Mouse (Mus musculus) embryonic facial prominence, embryonic 12.5 days (tissue): ENCODE measurements around the gene Nkd1. TPM values are rescaled to one million over a fixed set of nuclear protein-coding genes. Genes with fewer than 3 reads are reported as not detected.

Experiments
- ATAC-seq: fragments of 200-750 bp; cut with Nextera tagmentation; 2 replicates; pipeline ENCODE4 v1.8.0; 2017; ENCODE audit not compliant: insufficient number of reproducible peaks, insufficient read depth, low FRiP score, low TSS enrichment
- H3K27ac ChIP-seq: fragments of 300-500 bp; sonication (generic); 2 replicates; pipeline ENCODE4 v1.5.1; 2016; ENCODE audit warnings: mild to moderate bottlenecking
- H3K27me3 ChIP-seq: fragments of 300-500 bp; sonication (generic); 2 replicates; pipeline ENCODE4 v1.6.1; 2016; ENCODE audit warnings: mild to moderate bottlenecking, moderate library complexity
- H3K36me3 ChIP-seq: fragments of 300-500 bp; sonication (generic); 2 replicates; pipeline ENCODE4 v1.6.1; 2016; ENCODE audit warnings: mild to moderate bottlenecking
- H3K4me1 ChIP-seq: fragments of 300-500 bp; sonication (generic); 2 replicates; pipeline ENCODE4 v1.6.1; 2016
- H3K4me2 ChIP-seq: fragments of 300-500 bp; sonication (generic); replicated peaks from 2 replicates; pipeline ENCODE4 v1.6.1; 2016; ENCODE audit warnings: mild to moderate bottlenecking, moderate library complexity
- H3K4me3 ChIP-seq: fragments of 300-500 bp; sonication (generic); 2 replicates; pipeline ENCODE4 v1.5.1; 2016; ENCODE audit warnings: mild to moderate bottlenecking
- H3K9ac ChIP-seq: fragments of 300-500 bp; sonication (generic); 2 replicates; pipeline ENCODE4 v1.6.1; 2016; ENCODE audit warnings: mild to moderate bottlenecking, moderate library complexity
- H3K9me3 ChIP-seq: fragments of 300-500 bp; sonication (generic); 2 replicates; pipeline ENCODE4 v1.6.1; 2016; ENCODE audit warnings: mild to moderate bottlenecking, moderate library complexity
- WGBS: fragments of 180-500 bp; shearing (Covaris S2); methylation state at CpG from one replicate; pipeline ENCODE4 v1.1.7; 2016; 5-methylcytosine and 5-hydroxymethylcytosine counted together
- polyA plus RNA-seq: library from polyadenylated mRNA; unstranded; fragments of >200 nt; fragmentation: Nextera tagmentation; extraction: Ambion mirVana; gene quantifications from 2 replicates; pipeline ENCODE4 v1.2.1, GENCODE M21; 2016

The Nkd1 gene
- polyA plus RNA-seq, 1 experiment from 2014 or later = 89.0 TPM

DNA sequence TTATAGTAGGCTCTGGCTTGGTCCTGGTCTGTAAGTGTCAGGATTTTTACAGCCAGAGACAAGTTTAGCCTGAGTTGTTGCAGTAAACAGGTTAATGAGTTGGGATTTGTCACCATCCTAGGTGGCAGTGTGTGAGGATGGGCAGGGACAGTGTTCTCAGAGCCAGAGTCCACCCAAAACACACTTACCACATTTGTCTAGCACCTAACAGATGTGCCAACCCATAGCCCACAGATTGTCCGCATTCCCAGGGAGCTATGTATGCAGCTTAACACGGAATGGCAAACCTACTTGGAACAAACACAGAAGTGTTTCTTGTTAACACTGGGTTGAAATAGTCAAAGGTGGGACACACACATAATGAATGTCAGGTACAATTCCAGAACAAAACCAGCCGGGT, 47.1 kb downstream of the Nkd1 start:
- WGBS = 76% methylated on average over 3 of the region's 3 CpGs
- H3K4me2 ChIP-seq = no peak overlapping the region
- ATAC-seq = no peak
- no peak overlapping the region for H3K9ac ChIP-seq
- 0 out of 2 replicates have a peak overlapping the region, but pooled peaks have one; percentile 12 for H3K27ac ChIP-seq
- no peaks in the 10 kb centered on the region for H3K9me3 ChIP-seq
- H3K27me3 ChIP-seq = no peaks in the 10 kb centered on the region
- H3K4me3 ChIP-seq = no peak overlapping the region
- H3K36me3 ChIP-seq = peaks cover 5% of the 10 kb centered on the region; the same call in 1 of the 2 replicates
- peaks cover 76% of the 10 kb centered on the region for H3K4me1 ChIP-seq

DNA sequence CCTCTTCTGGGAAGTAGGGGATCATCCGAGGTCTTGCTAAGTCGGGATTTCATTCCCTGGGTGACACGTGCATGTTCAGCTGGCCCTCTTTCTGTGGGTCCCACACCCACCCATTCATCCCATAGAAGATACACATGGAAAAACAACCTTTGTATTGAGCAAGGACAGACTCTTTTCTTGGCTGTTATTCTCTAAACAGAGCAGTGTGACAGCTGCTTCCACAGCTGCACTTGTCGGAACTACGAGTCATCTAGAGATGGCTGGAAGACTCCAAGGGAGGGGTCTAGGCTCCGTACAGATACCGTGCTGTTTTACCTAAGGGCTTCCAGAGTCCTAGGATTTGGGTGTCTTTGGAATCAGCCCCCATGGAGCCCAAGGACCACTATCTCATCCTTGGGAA, 48.2 kb downstream of the Nkd1 start:
- peak overlapping the region; percentile 83; the same call in 1 of the 2 replicates for H3K27ac ChIP-seq
- no peak overlapping the region for H3K9ac ChIP-seq
- H3K9me3 ChIP-seq = no peaks in the 10 kb centered on the region
- H3K27me3 ChIP-seq = no peaks in the 10 kb centered on the region
- peaks cover 11% of the 10 kb centered on the region; the same call in 1 of the 2 replicates for H3K36me3 ChIP-seq
- H3K4me2 ChIP-seq = no peak overlapping the region
- H3K4me1 ChIP-seq = peaks cover 69% of the 10 kb centered on the region
- WGBS = 67% methylated on average over 7 of the region's 7 CpGs
- no peak for ATAC-seq
- H3K4me3 ChIP-seq = no peak overlapping the region

DNA sequence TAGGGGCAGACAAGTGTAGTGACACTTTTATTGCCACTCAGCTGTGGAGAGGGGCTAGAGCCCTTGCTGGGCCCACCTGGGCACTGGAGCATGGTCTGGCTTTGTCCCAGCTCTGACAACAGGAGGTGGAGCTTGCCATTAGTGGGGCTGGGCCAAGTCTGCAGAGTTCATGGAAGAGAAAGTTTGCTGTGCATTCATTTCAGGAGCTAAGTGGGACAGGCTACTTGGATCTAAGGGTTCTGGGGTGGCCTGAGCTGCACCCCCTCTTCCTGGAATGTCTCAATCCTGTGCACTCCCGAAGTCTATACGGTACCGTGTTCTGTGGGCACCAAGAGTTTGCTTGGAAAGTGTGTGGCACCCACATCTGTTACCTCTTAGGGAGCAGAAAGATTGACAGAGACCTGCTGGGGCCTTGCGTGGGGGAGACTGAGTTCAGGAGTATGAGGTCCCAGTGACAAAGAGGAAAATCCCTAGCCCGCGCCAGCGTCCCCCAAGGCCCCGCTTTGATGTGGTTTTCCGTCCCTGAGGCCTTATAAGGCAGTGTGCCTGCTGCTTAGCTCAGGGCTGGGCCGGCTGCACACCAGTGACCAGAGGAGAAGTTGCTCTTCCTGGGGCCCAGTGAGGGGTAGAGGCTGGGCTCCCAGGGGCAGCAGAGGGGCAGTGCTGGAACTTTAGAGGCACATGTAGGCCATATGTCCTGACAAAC, 49.3 kb downstream of the Nkd1 start:
- ATAC-seq = 0 out of 2 replicates have a peak, but pooled peaks have one; percentile 65
- H3K9ac ChIP-seq = no peak overlapping the region

DNA sequence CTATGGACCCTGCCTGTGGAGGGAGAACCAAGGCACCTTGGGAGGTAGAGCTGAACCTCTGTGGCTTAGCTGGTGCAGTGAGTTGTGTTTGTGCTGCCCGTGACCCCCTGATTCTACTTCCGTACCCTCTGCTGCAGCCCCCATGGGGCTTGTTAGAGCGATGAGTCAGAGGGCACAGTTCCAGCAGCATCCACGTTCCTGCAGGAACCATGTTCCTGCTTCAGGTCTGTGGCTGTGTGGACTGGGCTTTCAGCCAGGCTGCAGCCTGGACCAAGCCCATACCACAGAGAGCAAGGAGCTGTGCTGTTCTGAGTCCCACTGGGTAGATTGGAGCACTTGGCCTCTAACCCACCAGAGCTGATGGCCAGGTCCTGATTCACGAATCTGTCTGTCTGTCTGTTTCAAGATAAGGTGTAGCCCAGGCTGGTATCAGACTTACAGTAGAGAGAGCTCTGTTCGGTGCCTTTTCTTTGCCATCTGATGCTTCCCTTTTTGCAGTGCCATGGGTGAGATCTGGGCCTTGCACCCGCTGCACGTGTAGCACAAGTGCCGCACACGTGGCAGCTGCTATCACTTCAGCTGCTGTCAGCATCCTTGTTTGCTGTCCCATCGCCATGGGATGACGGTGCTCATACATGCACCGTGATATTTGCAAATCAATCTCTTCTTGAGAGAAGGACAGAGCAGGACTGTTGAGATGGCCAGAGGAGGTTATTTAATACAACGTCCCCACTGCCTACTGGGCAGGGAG, 50.5 kb downstream of the Nkd1 start:
- WGBS = 76% methylated on average over 14 of the region's 14 CpGs
- Histone ChIP-seq H3K27ac (peak overlapping the region; percentile 83), H3K9ac (no peak overlapping the region), H3K9me3 (no peaks in the 10 kb centered on the region), H3K36me3 (peaks cover 16% of the 10 kb centered on the region; the same call in 1 of the 2 replicates), H3K27me3 (no peaks in the 10 kb centered on the region), H3K4me3 (no peak overlapping the region), H3K4me2 (0 out of 2 replicates have a peak overlapping the region, but pooled peaks have one; percentile 1), H3K4me1 (peaks cover 60% of the 10 kb centered on the region)
- ATAC-seq = no peak

More for the DNA sequence above, 49.3 kb downstream of the Nkd1 start:
- H3K4me2 ChIP-seq = 0 out of 2 replicates have a peak overlapping the region, but pooled peaks have one; percentile 1
- no peak overlapping the region for H3K4me3 ChIP-seq
- H3K36me3 ChIP-seq = peaks cover 18% of the 10 kb centered on the region
- H3K9me3 ChIP-seq = no peaks in the 10 kb centered on the region
- no peaks in the 10 kb centered on the region for H3K27me3 ChIP-seq
- peak overlapping the region; percentile 83 for H3K27ac ChIP-seq
- H3K4me1 ChIP-seq = peaks cover 65% of the 10 kb centered on the region
- 7% methylated on average over 10 of the region's 10 CpGs for WGBS

DNA sequence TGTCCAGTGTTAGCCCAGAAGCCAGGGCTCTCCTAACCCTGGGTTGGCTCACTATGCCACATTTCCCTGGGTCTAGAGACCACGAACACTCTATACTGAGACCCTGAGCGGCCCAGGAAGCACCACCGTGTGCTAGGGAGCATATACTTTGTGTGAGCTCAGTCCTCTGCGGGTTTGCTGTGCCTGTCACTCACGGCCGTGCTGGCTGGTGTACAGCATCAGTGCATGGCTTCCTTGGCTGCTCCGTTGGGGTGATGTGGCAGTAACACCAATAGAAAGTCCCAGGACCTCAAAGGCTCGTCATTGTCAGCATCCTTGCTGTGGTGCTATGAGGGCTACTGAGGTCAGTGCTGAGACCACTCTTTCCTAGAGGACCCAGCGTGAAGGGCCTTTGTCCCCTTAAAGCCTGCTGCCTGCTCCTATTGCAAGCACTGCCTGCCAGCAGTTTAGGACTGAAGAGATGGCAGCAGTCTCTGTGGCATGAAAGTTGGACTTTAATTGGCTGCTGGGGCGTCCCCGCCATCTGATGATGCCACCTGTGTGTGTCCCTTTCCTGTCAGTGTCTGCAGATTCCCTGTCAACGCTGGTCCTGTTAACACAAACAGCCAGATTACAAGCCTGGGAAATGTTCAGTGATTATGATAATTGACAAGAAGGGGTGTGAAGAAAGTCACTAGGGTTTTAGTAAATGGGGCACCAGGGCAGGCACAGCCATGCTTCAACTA, 51.2 kb downstream of the Nkd1 start:
- no peak overlapping the region for H3K27ac ChIP-seq
- no peak overlapping the region for H3K9ac ChIP-seq
- H3K27me3 ChIP-seq = no peaks in the 10 kb centered on the region

DNA sequence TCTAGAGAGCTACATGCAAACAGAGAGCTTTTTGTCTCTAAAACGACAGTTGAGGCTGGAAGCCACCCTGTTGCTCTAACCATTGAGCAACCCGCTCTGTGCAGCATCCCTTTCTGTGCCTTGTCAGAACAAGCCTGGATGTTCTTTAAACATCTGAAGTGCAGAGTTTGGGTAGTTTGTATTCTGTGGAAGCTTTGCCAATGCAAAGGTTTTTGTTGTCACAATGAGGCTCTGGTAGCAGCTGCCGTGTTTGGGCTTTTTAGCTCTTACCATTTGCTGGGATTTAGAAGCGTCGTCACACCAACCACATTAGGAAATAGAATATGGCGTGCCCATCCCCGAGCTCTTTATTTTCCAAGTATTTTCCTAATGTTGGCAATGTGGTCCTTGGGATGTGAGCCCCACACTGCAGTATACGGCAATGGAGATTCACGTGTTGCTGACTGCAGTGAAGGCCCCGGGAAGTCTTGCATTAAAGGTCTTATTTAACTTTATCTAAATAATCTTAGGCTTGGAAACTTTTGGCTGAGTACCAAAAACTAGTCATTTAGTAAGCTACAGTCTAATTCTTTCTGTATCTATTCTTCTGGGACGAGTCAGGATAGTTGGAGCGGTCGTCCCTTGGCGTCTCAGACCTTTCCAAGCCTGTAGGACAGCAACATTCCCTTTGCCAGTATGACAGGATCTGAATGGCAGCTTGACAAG, 51.9 kb downstream of the Nkd1 start:
- Histone ChIP-seq H3K9ac (no peak overlapping the region), H3K4me3 (no peak overlapping the region), H3K36me3 (peaks cover 16% of the 10 kb centered on the region; the same call in 1 of the 2 replicates), H3K4me1 (peaks cover 50% of the 10 kb centered on the region), H3K4me2 (no peak overlapping the region), H3K27me3 (no peaks in the 10 kb centered on the region), H3K27ac (no peak overlapping the region), H3K9me3 (no peaks in the 10 kb centered on the region)
- 82% methylated on average over 14 of the region's 14 CpGs for WGBS
- no peak for ATAC-seq

More for the DNA sequence above, 51.2 kb downstream of the Nkd1 start:
- 86% methylated on average over 12 of the region's 12 CpGs for WGBS
- peaks cover 16% of the 10 kb centered on the region; the same call in 1 of the 2 replicates for H3K36me3 ChIP-seq
- H3K9me3 ChIP-seq = no peaks in the 10 kb centered on the region
- no peak overlapping the region for H3K4me3 ChIP-seq
- no peak for ATAC-seq
- H3K4me2 ChIP-seq = no peak overlapping the region
- H3K4me1 ChIP-seq = peaks cover 57% of the 10 kb centered on the region

DNA sequence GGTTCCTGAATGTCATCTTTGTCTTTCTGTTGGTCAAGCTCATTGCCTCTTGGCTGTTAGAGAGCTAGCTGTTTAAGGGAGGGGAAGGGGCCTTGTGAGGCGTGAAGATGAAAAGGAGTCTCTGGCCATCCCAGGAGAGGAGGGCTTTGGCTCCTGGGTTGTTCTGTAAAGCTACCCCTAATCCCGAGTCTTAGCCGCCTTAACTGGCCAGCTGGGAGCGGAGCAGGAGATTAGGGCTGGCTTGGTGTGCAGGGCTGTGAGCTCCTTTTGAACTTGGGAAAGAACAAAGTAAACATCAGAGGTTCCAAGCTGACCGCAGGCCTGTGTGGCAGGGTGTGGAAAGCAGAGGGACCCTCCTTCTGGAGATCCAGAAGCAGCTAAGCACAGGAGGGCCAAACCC, 53.8 kb downstream of the Nkd1 start:
- H3K4me2 ChIP-seq = no peak overlapping the region
- no peak; the same call in 1 of the 2 replicates for ATAC-seq
- H3K4me3 ChIP-seq = no peak overlapping the region
- no peak overlapping the region for H3K9ac ChIP-seq
- no peak overlapping the region for H3K27ac ChIP-seq
- peaks cover 23% of the 10 kb centered on the region; the same call in 1 of the 2 replicates for H3K36me3 ChIP-seq
- WGBS = 82% methylated on average over 5 of the region's 5 CpGs
- H3K9me3 ChIP-seq = no peaks in the 10 kb centered on the region
- H3K4me1 ChIP-seq = peaks cover 40% of the 10 kb centered on the region
- no peaks in the 10 kb centered on the region for H3K27me3 ChIP-seq

DNA sequence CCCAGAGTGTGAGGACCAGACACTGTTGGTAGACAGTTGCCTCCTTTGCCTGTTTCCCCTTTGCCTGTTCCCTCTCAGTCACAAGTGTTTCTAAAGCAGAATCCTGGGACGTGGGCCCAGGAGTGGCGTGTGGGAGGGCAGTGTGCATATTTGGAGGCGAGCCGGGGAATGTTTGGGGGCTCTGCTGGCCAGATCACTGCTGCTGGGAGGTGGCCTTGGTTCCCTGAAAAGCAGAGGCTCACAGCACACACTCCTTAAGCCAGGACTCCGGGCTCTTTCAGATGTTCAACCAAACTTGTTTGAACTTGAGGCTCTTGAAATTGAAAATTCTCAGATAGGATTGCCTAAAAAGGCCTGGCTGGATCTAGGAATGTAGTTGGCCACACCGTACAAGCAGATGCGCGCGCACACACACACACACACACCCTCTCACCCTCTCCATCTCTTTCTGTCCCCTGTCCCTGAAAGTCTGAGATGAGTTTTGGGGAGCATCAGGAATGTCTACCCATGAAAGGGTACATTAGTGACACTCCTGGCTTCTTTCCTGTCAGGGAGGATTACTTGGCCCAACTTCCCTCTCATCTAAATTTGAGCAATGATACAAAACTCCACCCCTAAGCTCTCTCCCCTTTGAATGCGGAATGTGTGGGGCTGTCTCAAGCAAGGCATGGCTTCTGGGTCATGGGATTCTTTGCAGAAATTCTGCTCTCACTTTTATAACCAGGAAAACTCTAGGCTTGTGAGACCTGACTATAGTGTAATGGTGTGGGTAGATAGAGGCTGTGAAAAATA, 55.4 kb downstream of the Nkd1 start:
- WGBS = 80% methylated on average over 10 of the region's 10 CpGs
- H3K4me2 ChIP-seq = no peak overlapping the region
- no peaks in the 10 kb centered on the region for H3K9me3 ChIP-seq
- H3K4me3 ChIP-seq = no peak overlapping the region
- peaks cover 27% of the 10 kb centered on the region; the same call in 1 of the 2 replicates for H3K36me3 ChIP-seq
- no peak overlapping the region for H3K9ac ChIP-seq
- H3K27me3 ChIP-seq = no peaks in the 10 kb centered on the region
- H3K27ac ChIP-seq = no peak overlapping the region; the same call in 1 of the 2 replicates
- ATAC-seq = no peak
- peaks cover 26% of the 10 kb centered on the region; the same call in 1 of the 2 replicates for H3K4me1 ChIP-seq

DNA sequence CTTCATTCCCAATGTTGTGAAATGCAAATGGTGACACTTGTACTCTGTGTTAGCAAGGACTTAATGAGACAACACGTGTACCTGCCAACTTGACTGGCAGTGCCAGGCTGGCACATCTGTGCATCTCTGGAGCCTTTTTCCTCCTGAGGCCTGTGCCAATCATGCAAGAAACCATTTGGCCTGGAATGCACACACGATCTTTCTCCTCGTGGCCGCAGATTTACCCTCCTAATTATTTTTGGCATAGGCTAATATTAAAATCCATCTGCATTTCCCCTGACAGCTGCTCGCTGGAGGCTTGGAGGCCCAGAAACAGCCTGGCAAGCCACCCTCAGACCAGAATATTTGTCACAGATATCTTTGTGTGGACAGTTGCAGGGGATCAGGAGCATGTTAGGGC, 56.5 kb downstream of the Nkd1 start:
- Histone ChIP-seq H3K4me2 (no peak overlapping the region), H3K36me3 (peaks cover 29% of the 10 kb centered on the region; the same call in 1 of the 2 replicates), H3K4me1 (0 out of 2 replicates have a peak, but pooled peaks cover 18% of the 10 kb centered on the region), H3K27ac (no peak overlapping the region), H3K27me3 (no peaks in the 10 kb centered on the region), H3K9me3 (no peaks in the 10 kb centered on the region), H3K9ac (no peak overlapping the region), H3K4me3 (no peak overlapping the region)
- ATAC-seq = no peak
- WGBS = 78% methylated on average over 5 of the region's 5 CpGs

DNA sequence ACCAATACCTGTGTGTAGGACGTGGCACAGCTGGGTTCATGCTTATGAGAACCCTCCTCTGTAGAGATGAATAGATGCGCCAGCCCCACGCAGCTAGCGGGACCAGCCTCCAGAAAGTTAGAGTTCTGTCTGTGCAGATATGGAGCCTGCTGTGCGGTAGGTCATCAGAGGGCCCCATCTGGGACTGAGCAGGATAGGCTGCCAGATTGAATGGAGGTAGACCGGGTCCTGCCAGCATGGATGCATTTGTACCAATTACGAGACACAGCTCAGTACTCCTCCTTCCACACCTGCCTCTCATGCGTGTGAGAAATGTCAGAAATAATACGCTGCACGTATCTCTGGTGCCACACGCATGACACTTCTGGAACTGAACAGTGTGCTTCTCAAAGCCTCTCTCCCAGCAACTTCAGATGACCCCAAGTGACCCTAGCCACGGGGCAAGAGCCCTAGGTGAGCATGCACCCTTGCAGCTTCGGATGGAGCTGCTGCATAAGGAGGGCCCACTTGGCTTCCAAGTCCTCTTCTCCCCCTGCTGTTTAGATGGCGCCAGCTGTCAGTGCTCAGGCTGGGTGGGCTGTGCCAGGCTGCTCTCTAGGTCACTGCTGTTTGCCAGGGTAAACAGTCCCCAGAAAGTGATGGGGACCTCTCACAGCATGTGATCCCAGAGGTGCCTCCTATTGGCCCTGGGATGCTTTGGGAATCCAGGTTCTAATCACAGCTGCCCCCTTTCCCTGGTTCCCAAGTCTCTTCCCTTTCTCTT, 57.4 kb downstream of the Nkd1 start:
- no peak overlapping the region for H3K4me2 ChIP-seq
- peaks cover 35% of the 10 kb centered on the region for H3K36me3 ChIP-seq
- H3K27ac ChIP-seq = no peak overlapping the region
- H3K9me3 ChIP-seq = no peaks in the 10 kb centered on the region
- no peaks in the 10 kb centered on the region for H3K27me3 ChIP-seq
- H3K4me3 ChIP-seq = no peak overlapping the region
- 70% methylated on average over 14 of the region's 14 CpGs for WGBS
- no peak for ATAC-seq
- no peak overlapping the region for H3K9ac ChIP-seq
- 0 out of 2 replicates have a peak, but pooled peaks cover 13% of the 10 kb centered on the region for H3K4me1 ChIP-seq
